Mouse (Mus musculus) forebrain, embryonic 16.5 days (tissue): ENCODE measurements around the gene Zfp189. TPM values are rescaled to one million over a fixed set of nuclear protein-coding genes. Genes with fewer than 3 reads are reported as not detected.

ENCODE experiments used
- ATAC-seq: fragments of 200-750 bp; cut with Nextera tagmentation; 2 replicates; pipeline ENCODE4 v1.8.0; 2017; ENCODE audit warnings: mild to moderate bottlenecking, moderate library complexity
- H3K27ac ChIP-seq: fragments of 300-500 bp; sonication (generic); 2 replicates; pipeline ENCODE4 v1.5.1; 2014; ENCODE audit warnings: low read length, control low read depth
- H3K27me3 ChIP-seq: fragments of 300-500 bp; sonication (generic); replicated peaks from 2 replicates; pipeline ENCODE4 v1.6.1; 2014; ENCODE audit warnings: low read length; ENCODE audit not compliant: control insufficient read depth, insufficient read depth
- H3K36me3 ChIP-seq: fragments of 300-500 bp; sonication (generic); 2 replicates; pipeline ENCODE4 v1.6.1; 2014; ENCODE audit not compliant: control insufficient read depth, insufficient read depth
- H3K4me1 ChIP-seq: fragments of 300-500 bp; sonication (generic); replicated peaks from 2 replicates; pipeline ENCODE4 v1.6.1; 2014; ENCODE audit warnings: low read length; ENCODE audit not compliant: control insufficient read depth, insufficient read depth
- H3K4me2 ChIP-seq: fragments of 300-500 bp; sonication (generic); 2 replicates; pipeline ENCODE4 v1.6.1; 2014; ENCODE audit warnings: mild to moderate bottlenecking, low read length, control low read depth
- H3K4me3 ChIP-seq: fragments of 300-500 bp; sonication (generic); replicated peaks from 2 replicates; pipeline ENCODE4 v1.5.1; 2014; ENCODE audit warnings: mild to moderate bottlenecking, low read length, control low read depth
- H3K9ac ChIP-seq: fragments of 300-500 bp; sonication (generic); replicated peaks from 2 replicates; pipeline ENCODE4 v1.6.1; 2014; ENCODE audit warnings: low read depth, low read length, control low read depth
- H3K9me3 ChIP-seq: fragments of 300-500 bp; sonication (generic); 2 replicates; pipeline ENCODE4 v1.6.1; 2016; ENCODE audit warnings: low read length; ENCODE audit not compliant: control insufficient read depth
- WGBS: fragments of 180-500 bp; shearing (Covaris S2); extraction: QIAGEN DNeasy Blood & Tissue Kit; methylation state at CpG from one replicate; pipeline ENCODE4 v1.1.7; 2014; 5-methylcytosine and 5-hydroxymethylcytosine counted together
- polyA plus RNA-seq: library from polyadenylated mRNA; unstranded; fragments of >200 nt; fragmentation: Nextera tagmentation; extraction: Ambion mirVana; gene quantifications from 2 replicates; pipeline ENCODE4 v1.2.1, GENCODE M21; 2015

The Zfp189 gene
- polyA plus RNA-seq, 1 experiment from 2014 or later = 14.9 TPM

DNA sequence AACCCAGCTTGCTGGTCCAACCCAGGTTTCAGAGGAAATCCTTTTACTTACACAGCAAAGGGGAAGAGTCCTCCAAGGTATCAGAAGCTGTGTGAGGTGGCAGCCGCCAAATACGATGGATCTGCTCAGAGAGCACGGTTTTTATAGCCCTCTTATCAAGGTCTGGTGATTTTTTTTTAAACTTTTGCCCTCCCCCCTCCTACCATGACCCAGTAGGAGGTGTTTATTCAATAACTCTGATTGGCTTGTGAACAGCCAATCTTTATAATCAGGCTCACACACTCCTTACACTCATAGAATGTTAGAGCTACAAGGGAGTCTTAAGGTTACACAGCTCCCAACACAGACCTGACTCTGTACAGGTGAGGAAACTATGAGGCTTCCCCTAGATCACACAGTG, 28.4 kb downstream of the Zfp189 start, which contains the start of gene Aldob:
TSS of gene Aldob (minus strand) at position 164 of the 400 bp plus-strand sequence.
- Histone ChIP-seq H3K9ac (no peak within 1 kb of the TSS), H3K4me2 (no peak within 1 kb of the TSS), H3K27me3 (no peaks in the 10 kb centered on the region), H3K4me1 (no peaks in the 10 kb centered on the region), H3K4me3 (no peak within 1 kb of the TSS), H3K27ac (no peak within 1 kb of the TSS), H3K9me3 (no peaks in the 10 kb centered on the region), H3K36me3 (no peaks in the 10 kb centered on the region)
- 66% methylated on average over 3 of the region's 3 CpGs for WGBS
- no peak for ATAC-seq

DNA sequence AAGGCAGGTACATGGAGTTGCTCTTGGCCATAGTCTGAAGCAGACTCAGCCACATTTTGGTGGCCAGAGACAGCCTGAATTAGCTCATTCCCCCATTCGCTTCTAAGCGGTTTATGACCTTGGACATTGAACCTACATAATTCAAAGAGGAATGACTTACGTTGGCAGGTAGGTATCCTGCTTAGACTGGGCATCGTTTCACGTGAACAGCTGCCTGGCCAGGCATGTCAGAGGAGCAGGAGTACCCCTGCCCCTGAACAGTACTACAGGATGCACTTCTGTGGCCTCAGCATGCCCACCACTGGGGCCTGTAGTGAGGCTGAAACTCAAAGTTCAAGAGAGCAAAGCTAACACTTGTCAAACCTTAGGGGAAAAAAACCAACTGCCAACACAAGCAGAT, 32.4 kb downstream of the Zfp189 start:
- ATAC-seq = no peak
- Histone ChIP-seq H3K9ac (no peak overlapping the region), H3K4me3 (no peak overlapping the region), H3K4me2 (no peak overlapping the region), H3K36me3 (no peaks in the 10 kb centered on the region), H3K9me3 (no peaks in the 10 kb centered on the region), H3K27ac (no peak overlapping the region), H3K4me1 (no peaks in the 10 kb centered on the region), H3K27me3 (no peaks in the 10 kb centered on the region)
- WGBS = 91% methylated on average over 5 of the region's 5 CpGs

DNA sequence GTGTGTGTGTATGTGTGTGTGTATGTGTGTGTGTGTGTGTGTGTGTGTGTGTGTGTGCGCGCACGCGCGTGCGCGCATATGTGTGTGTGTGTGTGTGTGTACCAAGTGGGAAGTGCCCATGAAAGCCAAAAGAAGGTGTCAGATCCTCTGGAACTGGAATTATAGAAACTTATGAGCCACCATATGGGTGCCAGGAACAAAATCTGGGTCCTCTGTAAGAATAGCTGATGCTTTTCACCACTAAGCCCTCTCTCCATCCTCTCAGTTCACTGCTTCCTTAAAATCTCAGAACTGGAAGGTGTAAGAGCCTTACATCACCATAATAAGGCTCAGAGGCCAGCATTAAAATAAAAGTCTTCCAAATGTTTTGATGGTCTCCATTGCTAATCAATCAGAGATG, 36.4 kb downstream of the Zfp189 start:
- no peak overlapping the region for H3K9ac ChIP-seq

DNA sequence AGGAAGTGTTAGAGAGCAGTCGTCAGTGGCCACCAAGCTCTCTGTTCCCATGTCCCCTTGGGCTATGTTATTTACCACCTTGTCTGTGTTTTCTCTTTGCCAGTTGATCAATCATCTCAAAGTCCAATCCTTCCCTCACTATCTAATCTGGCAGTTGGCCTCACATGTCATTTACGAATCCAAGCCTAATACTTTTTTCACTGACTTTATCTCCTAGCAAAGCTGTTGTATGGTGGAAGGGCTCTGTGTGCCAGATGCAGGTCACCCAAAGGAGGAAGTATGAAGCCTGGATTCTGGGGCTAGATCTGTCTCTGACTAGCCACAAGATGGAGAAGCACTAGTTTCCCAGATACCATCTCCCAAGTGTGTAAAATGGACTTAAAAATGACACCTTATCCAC, 37.2 kb downstream of the Zfp189 start:
- ATAC-seq = no peak
- Histone ChIP-seq H3K9ac (no peak overlapping the region), H3K4me2 (no peak overlapping the region), H3K27me3 (no peaks in the 10 kb centered on the region), H3K27ac (no peak overlapping the region), H3K9me3 (no peaks in the 10 kb centered on the region), H3K36me3 (no peaks in the 10 kb centered on the region), H3K4me3 (no peak overlapping the region), H3K4me1 (peaks cover 9% of the 10 kb centered on the region)
- 85% methylated on average over 2 of the region's 2 CpGs for WGBS

More for the DNA sequence above, 36.4 kb downstream of the Zfp189 start:
- H3K4me1 ChIP-seq = peaks cover 9% of the 10 kb centered on the region
- no peak for ATAC-seq
- H3K9me3 ChIP-seq = no peaks in the 10 kb centered on the region
- H3K27me3 ChIP-seq = no peaks in the 10 kb centered on the region
- WGBS = 86% methylated on average over 7 of the region's 7 CpGs
- no peaks in the 10 kb centered on the region for H3K36me3 ChIP-seq
- H3K27ac ChIP-seq = no peak overlapping the region
- no peak overlapping the region for H3K4me3 ChIP-seq
- no peak overlapping the region for H3K4me2 ChIP-seq

DNA sequence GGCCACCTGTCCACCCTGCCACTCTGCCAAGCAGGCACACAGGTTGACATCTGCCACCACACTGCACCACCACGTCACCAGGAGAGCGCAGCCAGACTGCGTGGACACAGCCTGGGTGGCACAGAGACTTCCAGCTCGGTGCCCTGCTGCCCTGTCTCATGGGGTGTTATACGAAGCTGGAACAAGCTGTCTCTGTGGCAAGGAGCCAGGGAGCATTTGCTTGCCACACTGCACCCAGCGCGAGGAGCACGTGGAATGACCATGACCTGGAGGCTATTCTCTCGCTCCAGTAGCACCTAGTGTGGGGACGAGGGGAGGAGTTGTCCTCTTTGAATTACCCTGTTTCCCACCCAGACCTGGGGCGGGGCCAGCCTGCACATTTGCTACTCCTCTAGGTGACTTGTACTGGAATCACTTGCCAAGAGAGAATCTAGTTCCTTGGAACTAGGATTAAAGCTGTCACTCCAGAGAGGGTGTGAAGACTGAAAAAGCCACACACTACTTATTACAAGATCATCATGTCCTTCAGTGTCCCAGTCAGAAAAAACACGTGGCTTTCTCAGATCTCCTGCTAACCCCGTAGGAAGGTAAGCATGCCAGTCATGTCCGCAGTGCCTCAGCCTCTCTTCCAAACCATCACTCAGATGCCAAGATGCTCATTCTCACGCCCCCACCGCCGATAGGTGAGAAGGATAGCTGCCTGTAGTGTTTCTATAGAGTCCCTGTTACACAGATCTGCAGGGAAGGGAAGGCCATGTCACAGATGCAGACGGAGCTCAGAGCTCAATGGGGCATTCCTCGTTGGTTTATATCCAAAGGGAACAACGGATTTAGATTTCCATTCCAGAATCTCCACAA, 39.2 kb downstream of the Zfp189 start:
- H3K4me1 ChIP-seq = peaks cover 9% of the 10 kb centered on the region
- peak overlapping the region; percentile 21 for H3K4me2 ChIP-seq
- ATAC-seq = peak; percentile 96

DNA sequence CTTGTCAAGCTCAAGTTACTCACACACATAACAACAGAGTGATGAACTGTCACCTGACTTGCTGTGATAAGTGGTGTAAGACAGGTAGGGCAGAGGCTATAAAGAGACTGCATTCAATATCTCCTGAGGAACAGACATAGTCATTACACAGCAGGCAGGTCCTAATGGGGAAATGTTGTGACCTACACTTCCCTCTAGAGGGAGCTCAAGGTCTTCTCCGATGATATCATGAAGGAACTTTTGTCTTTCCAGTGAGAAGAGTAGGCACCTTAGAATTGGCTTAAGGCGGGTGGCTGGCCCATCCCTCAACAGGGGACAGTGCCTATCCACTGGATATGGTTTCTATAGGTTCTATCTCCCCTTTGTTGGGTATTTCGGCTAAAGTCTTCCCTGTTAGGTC, 46.6 kb downstream of the Zfp189 start:
- Histone ChIP-seq H3K4me1 (no peaks in the 10 kb centered on the region), H3K9me3 (no peaks in the 10 kb centered on the region), H3K27ac (no peak overlapping the region), H3K4me3 (no peak overlapping the region), H3K9ac (no peak overlapping the region), H3K36me3 (no peaks in the 10 kb centered on the region), H3K4me2 (no peak overlapping the region), H3K27me3 (no peaks in the 10 kb centered on the region)
- WGBS = 15% methylated on average over 3 of the region's 3 CpGs
- peak; percentile 89 for ATAC-seq

More for the DNA sequence above, 39.2 kb downstream of the Zfp189 start:
- Histone ChIP-seq H3K27ac (no peak overlapping the region), H3K9ac (no peak overlapping the region), H3K4me3 (no peak overlapping the region), H3K27me3 (no peaks in the 10 kb centered on the region), H3K36me3 (no peaks in the 10 kb centered on the region), H3K9me3 (no peaks in the 10 kb centered on the region)
- 57% methylated on average over 20 of the region's 20 CpGs for WGBS

DNA sequence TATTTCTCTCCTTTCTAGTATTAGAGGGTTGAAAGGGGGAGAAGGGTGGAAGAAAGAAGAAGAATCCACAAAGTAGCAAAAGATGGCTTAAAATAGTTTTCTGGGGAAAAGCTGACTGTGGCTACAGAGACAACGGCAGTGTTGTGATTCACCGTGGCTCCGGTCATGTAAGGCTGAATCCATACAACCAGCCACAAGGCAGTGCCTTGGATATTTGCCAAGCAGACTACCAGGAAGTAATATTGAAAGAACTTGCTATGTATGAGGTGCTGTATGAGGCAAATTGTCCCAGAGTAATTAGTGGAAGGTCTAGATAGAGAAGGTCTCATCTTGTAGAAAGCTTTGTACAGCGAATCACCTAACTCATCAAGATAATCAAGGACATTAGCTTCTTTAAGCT, 51.2 kb downstream of the Zfp189 start:
- Histone ChIP-seq H3K4me2 (no peak overlapping the region), H3K4me3 (no peak overlapping the region), H3K4me1 (no peaks in the 10 kb centered on the region), H3K9me3 (no peaks in the 10 kb centered on the region), H3K9ac (no peak overlapping the region), H3K27ac (no peak overlapping the region), H3K36me3 (no peaks in the 10 kb centered on the region), H3K27me3 (no peaks in the 10 kb centered on the region)
- 87% methylated on average over 4 of the region's 4 CpGs for WGBS
- no peak for ATAC-seq

Other genes starting within 250 kb of the Zfp189 start
- not detected in 2 replicates for gene Acnat2, start 113.0 kb upstream of the Zfp189 start, polyA plus RNA-seq
- not detected in 2 replicates for gene Acnat1, start 47.3 kb upstream of the Zfp189 start, polyA plus RNA-seq
- gene Baat, start 14.6 kb upstream of the Zfp189 start, polyA plus RNA-seq = 0.12 and 0.16 TPM in 2 replicates
- gene Mrpl50, start 83 bp upstream of the Zfp189 start, polyA plus RNA-seq = 79.0 and 83.5 TPM in 2 replicates
- gene Aldob, start 28.4 kb downstream of the Zfp189 start, polyA plus RNA-seq = 0.14 and 0.35 TPM in 2 replicates
- 56.3 and 72.7 TPM in 2 replicates for gene Tmem246, start 76.7 kb downstream of the Zfp189 start, polyA plus RNA-seq
- 57.9 and 61.5 TPM in 2 replicates for gene Rnf20, start 110.8 kb downstream of the Zfp189 start, polyA plus RNA-seq
- gene Ppp3r2, start 160.8 kb downstream of the Zfp189 start, polyA plus RNA-seq = 0.10 and 0.39 TPM in 2 replicates